Mouse (Mus musculus) forebrain, embryonic 16.5 days (tissue): ENCODE measurements around the gene Snupn. TPM values are rescaled to one million over a fixed set of nuclear protein-coding genes. Genes with fewer than 3 reads are reported as not detected.

ENCODE experiments used
- ATAC-seq: fragments of 200-750 bp; cut with Nextera tagmentation; 2 replicates; pipeline ENCODE4 v1.8.0; 2017; ENCODE audit warnings: mild to moderate bottlenecking, moderate library complexity
- H3K27ac ChIP-seq: fragments of 300-500 bp; sonication (generic); 2 replicates; pipeline ENCODE4 v1.5.1; 2014; ENCODE audit warnings: low read length, control low read depth
- H3K27me3 ChIP-seq: fragments of 300-500 bp; sonication (generic); replicated peaks from 2 replicates; pipeline ENCODE4 v1.6.1; 2014; ENCODE audit warnings: low read length; ENCODE audit not compliant: control insufficient read depth, insufficient read depth
- H3K36me3 ChIP-seq: fragments of 300-500 bp; sonication (generic); 2 replicates; pipeline ENCODE4 v1.6.1; 2014; ENCODE audit not compliant: control insufficient read depth, insufficient read depth
- H3K4me1 ChIP-seq: fragments of 300-500 bp; sonication (generic); replicated peaks from 2 replicates; pipeline ENCODE4 v1.6.1; 2014; ENCODE audit warnings: low read length; ENCODE audit not compliant: control insufficient read depth, insufficient read depth
- H3K4me2 ChIP-seq: fragments of 300-500 bp; sonication (generic); 2 replicates; pipeline ENCODE4 v1.6.1; 2014; ENCODE audit warnings: mild to moderate bottlenecking, low read length, control low read depth
- H3K4me3 ChIP-seq: fragments of 300-500 bp; sonication (generic); replicated peaks from 2 replicates; pipeline ENCODE4 v1.5.1; 2014; ENCODE audit warnings: mild to moderate bottlenecking, low read length, control low read depth
- H3K9ac ChIP-seq: fragments of 300-500 bp; sonication (generic); replicated peaks from 2 replicates; pipeline ENCODE4 v1.6.1; 2014; ENCODE audit warnings: low read depth, low read length, control low read depth
- H3K9me3 ChIP-seq: fragments of 300-500 bp; sonication (generic); 2 replicates; pipeline ENCODE4 v1.6.1; 2016; ENCODE audit warnings: low read length; ENCODE audit not compliant: control insufficient read depth
- WGBS: fragments of 180-500 bp; shearing (Covaris S2); extraction: QIAGEN DNeasy Blood & Tissue Kit; methylation state at CpG from one replicate; pipeline ENCODE4 v1.1.7; 2014; 5-methylcytosine and 5-hydroxymethylcytosine counted together
- polyA plus RNA-seq: library from polyadenylated mRNA; unstranded; fragments of >200 nt; fragmentation: Nextera tagmentation; extraction: Ambion mirVana; gene quantifications from 2 replicates; pipeline ENCODE4 v1.2.1, GENCODE M21; 2015

The Snupn gene
- polyA plus RNA-seq, 1 experiment from 2014 or later: 34.0 TPM

DNA sequence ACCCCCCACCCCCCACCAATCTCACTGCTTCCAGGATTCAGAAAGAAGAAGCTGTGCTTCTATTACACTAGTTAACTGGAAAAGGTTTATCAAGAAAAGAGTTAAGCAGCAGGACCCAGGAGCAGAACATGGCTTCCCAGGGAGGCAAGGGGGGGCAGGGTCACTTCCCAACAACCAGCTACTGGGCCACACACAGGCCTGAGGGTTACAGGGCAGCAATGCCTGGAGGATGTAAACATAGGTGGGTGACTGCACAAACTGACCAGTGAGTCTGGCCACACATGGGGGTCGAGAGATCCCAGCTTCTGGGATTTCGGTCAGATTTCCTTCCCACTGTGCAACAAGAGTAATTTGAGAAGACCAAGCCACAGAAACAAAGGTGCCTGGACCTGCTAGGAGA lies 33.5 kb upstream of the Snupn start:
- WGBS: 79% methylated on average over 2 of the region's 2 CpGs
- Histone ChIP-seq H3K27ac (no peak overlapping the region), H3K4me3 (no peak overlapping the region), H3K9ac (no peak overlapping the region), H3K4me1 (no peaks in the 10 kb centered on the region), H3K4me2 (no peak overlapping the region), H3K9me3 (no peaks in the 10 kb centered on the region), H3K36me3 (no peaks in the 10 kb centered on the region), H3K27me3 (no peaks in the 10 kb centered on the region)
- ATAC-seq: no peak

GRCm38 (mm10) chr9:56918466-56918865 lies 32.2 kb upstream of the Snupn start:
- no peaks in the 10 kb centered on the region for H3K27me3 ChIP-seq
- no peak overlapping the region for H3K9ac ChIP-seq
- WGBS: 95% methylated on average over 13 of the region's 13 CpGs
- no peak overlapping the region for H3K4me3 ChIP-seq
- no peaks in the 10 kb centered on the region for H3K4me1 ChIP-seq
- no peak overlapping the region for H3K27ac ChIP-seq
- no peaks in the 10 kb centered on the region for H3K9me3 ChIP-seq
- no peaks in the 10 kb centered on the region for H3K36me3 ChIP-seq
- H3K4me2 ChIP-seq: no peak overlapping the region
- no peak for ATAC-seq

GRCm38 (mm10) chr9:56922746-56923145 lies 27.9 kb upstream of the Snupn start:
- 98% methylated on average over 4 of the region's 4 CpGs for WGBS
- H3K27me3 ChIP-seq: no peaks in the 10 kb centered on the region; the same call in 1 of the 2 replicates
- no peak overlapping the region for H3K27ac ChIP-seq
- ATAC-seq: no peak
- no peak overlapping the region for H3K4me2 ChIP-seq
- no peaks in the 10 kb centered on the region for H3K9me3 ChIP-seq
- no peak overlapping the region for H3K9ac ChIP-seq
- H3K4me3 ChIP-seq: no peak overlapping the region
- peaks cover 17% of the 10 kb centered on the region for H3K4me1 ChIP-seq
- H3K36me3 ChIP-seq: no peaks in the 10 kb centered on the region

GRCm38 (mm10) chr9:56923841-56924650 lies 26.6 kb upstream of the Snupn start:
- Histone ChIP-seq H3K36me3 (no peaks in the 10 kb centered on the region), H3K9ac (peak overlapping the region; percentile 16), H3K4me3 (peak overlapping the region; percentile 6; the same call in 1 of the 2 replicates), H3K9me3 (no peaks in the 10 kb centered on the region), H3K27ac (no peak overlapping the region), H3K4me2 (peak overlapping the region; percentile 33), H3K27me3 (peaks cover 5% of the 10 kb centered on the region), H3K4me1 (peaks cover 25% of the 10 kb centered on the region)
- no peak for ATAC-seq
- WGBS: 72% methylated on average over 8 of the region's 8 CpGs

DNA sequence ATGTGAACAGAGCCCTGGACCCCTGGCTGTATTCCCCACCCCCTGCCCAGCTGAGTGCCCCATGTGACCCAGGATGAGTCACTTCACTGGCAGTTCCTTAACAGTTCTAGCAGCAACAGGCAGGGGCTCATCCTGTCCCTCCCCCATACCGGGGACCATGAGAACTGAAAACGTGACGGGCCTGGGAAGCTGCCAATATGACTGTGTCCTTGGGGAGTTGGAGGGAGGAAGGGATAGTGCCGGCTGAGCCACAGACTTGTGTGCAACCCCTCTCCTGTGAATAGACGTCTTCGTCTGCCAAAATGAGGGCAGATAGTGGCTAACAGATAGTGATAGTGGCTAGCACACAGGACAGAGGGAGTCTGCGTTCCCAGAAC lies 26.0 kb upstream of the Snupn start:
- Histone ChIP-seq H3K27me3 (peaks cover 5% of the 10 kb centered on the region), H3K9me3 (no peaks in the 10 kb centered on the region), H3K27ac (no peak overlapping the region), H3K4me3 (peak overlapping the region; percentile 6; the same call in 1 of the 2 replicates), H3K4me1 (peaks cover 25% of the 10 kb centered on the region), H3K4me2 (peak overlapping the region; percentile 33), H3K36me3 (no peaks in the 10 kb centered on the region), H3K9ac (no peak overlapping the region; the same call in 1 of the 2 replicates)
- no peak for ATAC-seq
- 28% methylated on average over 7 of the region's 7 CpGs for WGBS

GRCm38 (mm10) chr9:56925291-56926024 lies 25.2 kb upstream of the Snupn start:
- 94% methylated on average over 26 of the region's 26 CpGs for WGBS
- H3K27ac ChIP-seq: no peak overlapping the region
- H3K9ac ChIP-seq: no peak overlapping the region
- no peaks in the 10 kb centered on the region for H3K36me3 ChIP-seq
- no peak overlapping the region for H3K4me3 ChIP-seq
- H3K27me3 ChIP-seq: peaks cover 5% of the 10 kb centered on the region
- peaks cover 25% of the 10 kb centered on the region for H3K4me1 ChIP-seq
- no peaks in the 10 kb centered on the region for H3K9me3 ChIP-seq
- peak overlapping the region; percentile 33 for H3K4me2 ChIP-seq
- ATAC-seq: no peak

- Histone ChIP-seq H3K9me3 (no peaks in the 10 kb centered on the region), H3K27me3 (peaks cover 5% of the 10 kb centered on the region), H3K4me2 (no peak overlapping the region), H3K27ac (no peak overlapping the region), H3K36me3 (no peaks in the 10 kb centered on the region), H3K4me1 (peaks cover 25% of the 10 kb centered on the region), H3K4me3 (no peak overlapping the region), H3K9ac (no peak overlapping the region)
- 98% methylated on average over 10 of the region's 10 CpGs for WGBS
- no peak for ATAC-seq
These were observed 24.7 kb upstream of the Snupn start for GRCm38 (mm10) chr9:56926025-56926360.

DNA sequence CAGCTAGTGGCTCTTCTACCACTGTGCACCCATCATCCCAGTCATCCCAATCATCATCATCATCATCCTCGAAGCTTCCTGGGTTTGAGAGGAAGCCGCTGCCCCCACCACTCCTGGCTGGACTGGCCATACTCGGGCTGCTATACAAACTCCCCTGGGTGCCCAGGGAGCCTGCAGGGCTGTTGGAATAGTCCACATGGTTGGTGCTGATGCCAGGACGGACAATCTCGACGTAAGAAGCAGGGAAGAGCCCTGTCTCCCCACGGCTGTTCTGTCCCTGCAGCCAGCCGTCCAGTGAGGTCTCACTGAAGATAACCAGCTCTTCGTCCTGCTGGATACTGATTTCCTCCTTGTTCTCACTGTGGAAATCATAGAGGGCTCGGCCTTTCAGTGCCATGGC lies 24.3 kb upstream of the Snupn start:
- peak overlapping the region; percentile 72 for H3K4me2 ChIP-seq
- H3K36me3 ChIP-seq: no peaks in the 10 kb centered on the region
- no peak overlapping the region for H3K27ac ChIP-seq
- no peak overlapping the region for H3K4me3 ChIP-seq
- no peak overlapping the region for H3K9ac ChIP-seq
- 90% methylated on average over 10 of the region's 10 CpGs for WGBS
- H3K4me1 ChIP-seq: peaks cover 25% of the 10 kb centered on the region
- H3K9me3 ChIP-seq: no peaks in the 10 kb centered on the region
- peaks cover 5% of the 10 kb centered on the region for H3K27me3 ChIP-seq
- no peak for ATAC-seq

GRCm38 (mm10) chr9:56927191-56928012 lies 23.3 kb upstream of the Snupn start:
- Histone ChIP-seq H3K4me3 (peak overlapping the region; percentile 59), H3K4me1 (peaks cover 25% of the 10 kb centered on the region), H3K27me3 (peaks cover 5% of the 10 kb centered on the region), H3K36me3 (no peaks in the 10 kb centered on the region), H3K4me2 (peak overlapping the region; percentile 72), H3K9ac (peak overlapping the region; percentile 68), H3K9me3 (no peaks in the 10 kb centered on the region), H3K27ac (peak overlapping the region; percentile 65)
- under 1% methylated on average over 35 of the region's 35 CpGs for WGBS
- ATAC-seq: peak; percentile 29; the same call in 1 of the 2 replicates
